Mouse (Mus musculus) liver, embryonic 14.5 days (tissue): ENCODE measurements around the gene Setmar.

Experiments
- CTCF ChIP-seq: IDR thresholded peaks from 2 replicates; pipeline ENCODE4 v1.5.1; 2016; ENCODE audit warnings: antibody characterized with exemption, low read depth, control low read depth
- EP300 ChIP-seq: IDR thresholded peaks from 2 replicates; pipeline ENCODE4 v1.6.1; 2016; ENCODE audit warnings: antibody characterized with exemption, low read depth

DNA sequence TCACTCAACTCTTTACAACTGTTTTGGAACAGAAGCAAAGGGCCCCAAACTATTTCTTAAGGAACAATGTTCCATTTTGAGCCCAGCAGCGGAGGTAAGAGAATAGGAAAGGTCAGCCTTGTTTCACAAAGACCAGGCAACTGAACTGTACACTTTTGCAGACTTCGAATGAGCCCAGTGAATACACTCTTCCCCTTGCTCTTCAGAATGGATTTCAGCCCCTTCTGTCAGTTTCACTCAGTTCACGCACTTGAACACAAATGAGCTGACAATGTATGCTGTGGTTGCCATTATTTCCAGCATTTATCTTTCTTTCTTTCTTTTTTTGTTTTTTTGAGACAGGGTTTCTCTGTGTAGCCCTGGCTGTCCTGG lies 34.0 kb downstream of the Setmar start:
- TF ChIP-seq EP300 (no peak), CTCF (no peak)
